Mouse (Mus musculus) neural tube, embryonic 10.5 days (tissue): ENCODE measurements at regions not wholly inside any gene's neighbourhood (a gene's known extent, or its start where the extent isn't known, plus 50 kb on each side); places are given as distances from the start of the nearest gene placed in this dataset.

Experiments
- DNase-seq: peaks from one replicate; pipeline ENCODE4 v3.0.0-alpha.2; 2017; ENCODE audit warnings: low spot score; ENCODE audit errors: extremely low spot score

DNA sequence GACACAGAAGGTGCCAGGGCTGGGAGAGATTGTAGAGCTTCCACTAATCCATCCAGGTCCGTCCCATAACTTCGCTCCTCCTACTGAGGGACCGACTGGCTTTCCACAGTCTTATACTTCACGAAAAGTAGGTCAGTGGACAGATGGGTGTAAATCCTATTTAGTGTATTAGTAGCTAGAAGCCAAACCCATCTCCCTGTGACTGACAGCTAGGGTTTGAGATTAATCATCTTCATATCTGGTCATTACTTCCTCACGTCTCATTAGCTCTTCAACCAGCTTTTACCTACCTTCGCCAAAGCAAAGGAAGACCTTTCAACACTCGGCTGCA, 60.4 kb upstream of the Scaf11 start:
- no peak for DNase-seq

DNA sequence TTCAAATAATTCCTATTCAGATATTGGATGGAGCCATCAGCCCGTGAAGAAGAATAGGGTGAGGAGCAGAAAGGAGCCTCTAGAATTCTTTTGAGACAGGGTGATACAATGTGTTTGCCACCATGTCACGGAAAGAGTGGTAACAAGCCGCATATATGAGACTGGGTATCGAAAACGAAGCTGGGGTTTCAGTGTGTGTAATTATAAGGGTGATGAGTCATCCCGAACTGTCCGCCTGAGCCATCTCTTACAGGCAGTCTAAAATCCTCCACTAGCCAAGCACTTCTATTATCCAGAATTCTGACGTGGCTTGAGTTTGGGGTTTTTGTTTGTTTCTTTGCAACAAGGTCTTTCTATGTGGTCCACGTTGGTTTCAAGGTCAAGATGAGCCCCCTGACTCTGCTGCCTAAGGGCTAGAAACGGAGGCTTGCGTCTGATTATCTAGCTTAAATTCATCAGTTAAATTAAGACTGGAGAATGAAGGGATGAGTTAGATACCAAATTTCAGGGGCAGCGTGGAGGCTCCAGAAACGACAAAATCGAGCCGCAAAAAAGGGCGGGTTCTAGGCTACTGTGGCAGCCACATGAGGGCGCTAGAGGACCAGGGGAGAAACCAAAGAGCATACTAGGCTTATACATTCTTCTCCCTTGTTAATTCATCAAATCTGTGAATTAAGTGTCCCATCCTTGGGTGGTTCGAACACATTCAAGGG, 59.9 kb upstream of the Scaf11 start:
- peak; percentile 28 for DNase-seq

DNA sequence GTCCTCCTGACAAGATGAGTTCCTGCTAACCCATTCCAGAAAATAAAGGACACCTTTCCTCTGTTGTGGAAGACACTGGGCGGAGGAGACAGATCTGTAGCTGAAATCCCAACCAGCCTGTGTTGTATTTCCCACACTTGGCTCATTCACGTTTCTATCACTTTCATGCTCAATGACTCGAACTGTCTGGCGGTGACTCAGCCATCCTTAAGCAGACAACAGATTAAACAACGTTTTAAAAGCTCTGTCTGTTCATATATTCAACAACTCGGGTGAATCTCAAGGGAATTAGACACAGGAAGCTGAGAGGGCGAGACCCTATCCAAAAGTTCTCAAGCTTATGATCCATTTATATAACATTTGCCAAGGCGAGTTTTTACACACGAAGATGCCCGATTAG, 57.5 kb upstream of the Scaf11 start:
- DNase-seq: no peak

DNA sequence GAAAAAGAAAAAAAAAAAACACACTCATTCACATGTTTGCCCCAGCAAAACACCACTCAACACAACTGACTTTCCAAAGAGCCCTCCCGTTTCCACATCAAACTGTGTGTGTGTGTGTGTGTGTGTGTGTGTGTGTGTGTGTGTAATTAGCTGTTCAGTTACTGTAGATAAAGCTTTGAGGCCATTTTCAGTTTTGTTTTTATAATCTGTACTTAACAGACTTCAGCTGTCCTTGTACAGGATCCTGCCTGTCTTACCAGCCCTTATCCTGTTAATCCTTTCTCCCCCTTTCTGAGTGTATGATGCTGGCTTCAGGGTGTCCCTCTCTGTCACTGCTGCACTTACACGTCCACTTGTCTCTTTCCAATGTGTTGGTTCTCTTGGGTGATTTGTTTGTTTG, 55.0 kb upstream of the Scaf11 start:
- DNase-seq: no peak

DNA sequence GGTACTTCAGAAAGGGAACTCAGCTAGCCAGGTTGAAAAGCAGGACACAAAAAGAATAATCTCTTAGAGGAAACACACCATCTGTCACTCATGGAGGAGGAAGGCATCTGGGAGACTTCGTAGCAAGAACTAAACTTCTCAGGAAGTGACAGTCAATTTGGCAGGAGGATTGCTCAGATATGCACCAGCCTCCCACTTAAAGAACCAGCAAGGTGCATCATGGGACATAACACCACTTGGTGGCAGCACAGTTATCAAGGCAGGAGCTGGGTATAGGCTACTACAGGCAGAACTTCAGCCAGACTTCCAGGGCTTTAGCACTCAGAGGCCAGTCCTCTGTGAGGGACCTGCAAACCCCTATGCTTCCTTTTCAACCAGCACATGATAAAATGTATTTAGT, 52.0 kb upstream of the Scaf11 start:
- DNase-seq: no peak
